Mouse (Mus musculus): ENCODE measurements around the gene Vmn1r122. TPM values are rescaled to one million over a fixed set of nuclear protein-coding genes. Genes with fewer than 3 reads are reported as not detected.
"Not testable (repeated sequence)": the region's sequence is repeated elsewhere in the genome, so short reads cannot be mapped to it uniquely, and the experiment has no call there.

Gene Vmn1r122
- polyA plus RNA-seq (2015; fragmentation: Nextera tagmentation; extraction: Ambion mirVana), result not detected in 2 replicates

- H3K4me1 ChIP-seq (replicated peaks); H3K36me3 ChIP-seq (replicated peaks); H3K27me3 ChIP-seq; H3K9ac ChIP-seq; H3K4me3 ChIP-seq (replicated peaks); H3K4me2 ChIP-seq; ATAC-seq (ENCODE audit: insufficient read depth); H3K9me3 ChIP-seq (replicated peaks); H3K27ac ChIP-seq (replicated peaks): not testable (repeated sequence)
- 57% methylated on average over 3 of the region's 3 CpGs for WGBS (ENCODE audit: insufficient replicate concordance)
Measured at GRCm38 (mm10) chr7:21134028-21134427, at the start of gene Vmn1r122. TSS of gene Vmn1r122 (minus strand) at chr7:21134128.

DNA sequence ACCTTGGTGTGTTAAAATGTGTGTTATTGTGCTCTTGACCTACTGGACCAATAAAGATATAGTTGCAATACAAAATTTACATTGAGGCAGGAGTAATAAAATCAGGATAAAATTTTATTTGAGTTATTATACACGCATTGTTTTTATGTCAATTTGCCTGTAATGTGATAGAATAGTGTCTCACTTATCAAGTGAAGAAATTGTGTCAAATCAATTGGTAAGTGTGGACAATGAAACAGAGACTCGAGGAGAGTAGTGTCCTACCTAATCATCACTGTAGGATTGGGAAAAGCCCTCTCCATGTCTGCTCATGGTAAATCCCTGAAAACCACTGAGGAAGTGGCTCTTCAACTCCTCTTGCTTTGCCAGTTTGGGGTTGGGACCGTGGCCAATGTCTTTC, 28.0 kb upstream of the Vmn1r122 start, which contains the start of gene Vmn1r123:
Gene Vmn1r123, plus strand, starts transcription at position 301 of the 400 bp plus-strand sequence.
- 6% methylated on average over 1 of the region's 3 CpGs for WGBS (ENCODE audit: insufficient replicate concordance)
- not testable (repeated sequence) for H3K27me3 ChIP-seq; H3K4me2 ChIP-seq; H3K27ac ChIP-seq (replicated peaks); H3K4me1 ChIP-seq (replicated peaks); ATAC-seq (ENCODE audit: insufficient read depth); H3K9ac ChIP-seq; H3K4me3 ChIP-seq (replicated peaks); H3K36me3 ChIP-seq (replicated peaks); H3K9me3 ChIP-seq (replicated peaks)

DNA sequence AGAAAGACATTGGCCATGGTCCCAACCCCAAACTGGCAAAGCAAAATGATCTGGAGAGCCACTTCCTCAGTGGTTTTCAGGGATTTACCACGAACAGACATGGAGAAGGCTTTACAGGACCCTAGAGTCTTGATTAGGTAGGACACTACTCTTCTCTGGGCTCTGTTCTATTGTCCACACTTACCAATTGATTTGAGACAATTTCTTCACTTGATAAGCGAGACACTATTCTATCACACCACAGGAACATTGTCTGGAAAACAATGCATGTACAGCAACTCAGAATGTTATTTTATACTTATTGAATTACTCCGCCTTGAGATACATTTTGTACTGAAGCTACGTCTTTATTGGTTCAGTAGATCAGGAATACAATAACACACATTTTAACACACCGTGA, 35.5 kb downstream of the Vmn1r122 start, which contains the start of gene Vmn1r121:
Gene Vmn1r121, minus strand, starts transcription at position 101 of the 400 bp plus-strand sequence.
- H3K36me3 ChIP-seq (replicated peaks); H3K27me3 ChIP-seq; H3K4me1 ChIP-seq (replicated peaks); H3K4me3 ChIP-seq (replicated peaks); H3K27ac ChIP-seq (replicated peaks); H3K9ac ChIP-seq; H3K4me2 ChIP-seq; H3K9me3 ChIP-seq (replicated peaks); ATAC-seq (ENCODE audit: insufficient read depth): not testable (repeated sequence)
- 59% methylated on average over 5 of the region's 5 CpGs for WGBS (ENCODE audit: insufficient replicate concordance)

Other genes starting within 250 kb of the Vmn1r122 start
- not detected in 2 replicates for gene Vmn1r118, start 221.8 kb downstream of the Vmn1r122 start, polyA plus RNA-seq (2015; fragmentation: Nextera tagmentation; extraction: Ambion mirVana)
- gene Vmn1r119, start 121.7 kb downstream of the Vmn1r122 start, polyA plus RNA-seq (2015; fragmentation: Nextera tagmentation; extraction: Ambion mirVana), result not detected in 2 replicates
- not detected in 2 replicates for gene Vmn1r120, start 80.3 kb downstream of the Vmn1r122 start, polyA plus RNA-seq (2015; fragmentation: Nextera tagmentation; extraction: Ambion mirVana)
- not detected in 2 replicates for gene Vmn1r121, start 35.6 kb downstream of the Vmn1r122 start, polyA plus RNA-seq (2015; fragmentation: Nextera tagmentation; extraction: Ambion mirVana)
- gene Vmn1r123, start 28.1 kb upstream of the Vmn1r122 start, polyA plus RNA-seq (2015; fragmentation: Nextera tagmentation; extraction: Ambion mirVana), result not detected in 2 replicates
- gene Gm5157, start 56.3 kb upstream of the Vmn1r122 start, polyA plus RNA-seq (2015; fragmentation: Nextera tagmentation; extraction: Ambion mirVana), result not detected in 2 replicates
- gene Vmn1r124, start 126.5 kb upstream of the Vmn1r122 start, polyA plus RNA-seq (2015; fragmentation: Nextera tagmentation; extraction: Ambion mirVana), result not detected in 2 replicates
- gene Vmn1r125, start 138.1 kb upstream of the Vmn1r122 start, polyA plus RNA-seq (2015; fragmentation: Nextera tagmentation; extraction: Ambion mirVana), result not detected in 2 replicates
- not detected in 2 replicates for gene Vmn1r126, start 167.3 kb upstream of the Vmn1r122 start, polyA plus RNA-seq (2015; fragmentation: Nextera tagmentation; extraction: Ambion mirVana)
- not detected in 2 replicates for gene Vmn1r127, start 185.7 kb upstream of the Vmn1r122 start, polyA plus RNA-seq (2015; fragmentation: Nextera tagmentation; extraction: Ambion mirVana)
- not detected in 2 replicates for gene Vmn1r128, start 215.2 kb upstream of the Vmn1r122 start, polyA plus RNA-seq (2015; fragmentation: Nextera tagmentation; extraction: Ambion mirVana)
- gene Vmn1r129, start 227.2 kb upstream of the Vmn1r122 start, polyA plus RNA-seq (2015; fragmentation: Nextera tagmentation; extraction: Ambion mirVana), result not detected in 2 replicates